Mouse (Mus musculus) gastrocnemius, postnatal 4 days (tissue): ENCODE data around the gene Slc18b1. TPM values are rescaled to one million over a fixed set of nuclear protein-coding genes. Genes with fewer than 3 reads are reported as not detected.

Experiments
- total RNA-seq, 2 experiments: library from RNA; stranded (reverse); gene quantifications; 2 replicates each; pipeline ENCODE4 v1.2.3; 2021

Gene Slc18b1
- total RNA-seq, 2 experiments from 2014 or later, result 17.1 to 20.8 TPM

Other genes with a start within 250 kb of the Slc18b1 start
- gene Rps12, start 9.7 kb upstream of the Slc18b1 start, total RNA-seq, result 100 to 1,000 TPM; 472 to 555 TPM
- gene Vnn3, start 54.5 kb downstream of the Slc18b1 start, total RNA-seq, result under 1 TPM; 0.25 to 0.62 TPM
- gene Vnn1, start 97.7 kb downstream of the Slc18b1 start, total RNA-seq, result under 1 TPM; 0.15 to 0.41 TPM
- gene Taar1, start 123.4 kb downstream of the Slc18b1 start, total RNA-seq, result not detected
- gene Taar2, start 141.6 kb downstream of the Slc18b1 start, total RNA-seq, result not detected
- gene Taar3, start 152.6 kb downstream of the Slc18b1 start, total RNA-seq, result not detected
- not detected for gene Taar4, start 163.5 kb downstream of the Slc18b1 start, total RNA-seq
- gene Taar5, start 173.7 kb downstream of the Slc18b1 start, total RNA-seq, result not detected
- gene Taar6, start 188.7 kb downstream of the Slc18b1 start, total RNA-seq, result not detected
- not detected for gene Taar7a, start 196.5 kb downstream of the Slc18b1 start, total RNA-seq
- not detected for gene Taar7b, start 203.0 kb downstream of the Slc18b1 start, total RNA-seq
- not detected for gene Taar7d, start 230.2 kb downstream of the Slc18b1 start, total RNA-seq
- gene Taar7e, start 240.6 kb downstream of the Slc18b1 start, total RNA-seq, result not detected